Mouse (Mus musculus) megakaryocyte, embryonic 14.5 days (primary cell): ENCODE results near the gene Wdr38.

ENCODE experiments used
- FLI1 ChIP-seq: IDR thresholded peaks from 2 replicates; pipeline ENCODE4 v1.6.1; 2012; ENCODE audit warnings: low read length, inconsistent platforms, mixed read lengths
- GATA1 ChIP-seq: IDR thresholded peaks from 3 replicates; pipeline ENCODE4 v1.6.1; 2012; ENCODE audit warnings: mixed read lengths, low read length, inconsistent platforms, borderline replicate concordance

- no peak for TF ChIP-seq GATA1
- TF ChIP-seq FLI1, result no peak
Observed at GRCm38 (mm10) chr2:38974171-38974570, 23.1 kb upstream of the Wdr38 start.
